Mouse (Mus musculus): ENCODE measurements around the gene Utp6. TPM values are rescaled to one million over a fixed set of nuclear protein-coding genes. Genes with fewer than 3 reads are reported as not detected.
A peak's percentile ranks its signal among the peaks of the same experiment; 100 is the strongest.

Utp6 gene
- polyA plus RNA-seq, 1 experiment = 17.5 TPM

DNA sequence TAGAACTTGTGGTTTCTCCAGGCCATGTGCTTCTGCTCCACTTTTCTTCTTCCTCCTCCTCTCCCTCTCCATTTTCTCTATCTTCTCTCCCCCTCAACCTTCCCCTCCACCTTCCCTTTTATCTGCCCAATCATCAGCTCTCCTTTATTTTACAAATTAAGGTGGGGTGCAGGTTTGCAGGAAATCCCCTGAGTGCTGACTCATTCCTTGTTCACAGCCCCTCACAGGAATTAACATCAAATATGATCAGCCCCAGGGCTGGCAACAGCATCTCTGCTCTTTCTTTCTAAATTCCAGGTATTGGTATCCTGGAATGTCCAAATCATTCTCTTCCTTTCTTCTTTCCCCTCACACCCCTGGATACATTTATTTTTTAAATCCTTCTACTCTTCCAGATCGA, 14.0 kb upstream of the Utp6 start:
- Histone ChIP-seq H3K27me3 (ENCODE audit: control insufficient read depth, insufficient read depth, insufficient read length) (peaks cover 9% of the 10 kb centered on the region), H3ac (ENCODE audit: control insufficient read depth, insufficient read length) (no peak overlapping the region), H3K79me2 (ENCODE audit: control insufficient read depth, insufficient read depth) (no peaks in the 10 kb centered on the region), H3K4me3 (no peak overlapping the region), H3K4me2 (ENCODE audit: low read depth) (no peak overlapping the region), H3K36me3 (ENCODE audit: control insufficient read depth, insufficient read depth) (no peaks in the 10 kb centered on the region)
- TF ChIP-seq POLR2AphosphoS2 (IDR thresholded peaks at IDR 0.05; ENCODE audit: insufficient read length, low read depth) (no peak), POLR2A (IDR thresholded peaks at IDR 0.05; ENCODE audit: insufficient read length, low read depth) (no peak), E2F4 (IDR thresholded peaks at IDR 0.05; ENCODE audit: insufficient read depth) (no peak), MYOD1 (IDR thresholded peaks at IDR 0.05; ENCODE audit: control insufficient read depth in 1 of 3, insufficient read length in 2 of 3, low read depth in 2 of 3) (no peak), SRF (IDR thresholded peaks at IDR 0.05; ENCODE audit: control insufficient read depth, insufficient read length, low read depth) (no peak), MAX (IDR thresholded peaks at IDR 0.05; ENCODE audit: low read depth) (no peak), TCF3 (IDR thresholded peaks at IDR 0.05; ENCODE audit: insufficient read length, low read depth) (no peak), MYOG (IDR thresholded peaks at IDR 0.05; ENCODE audit: control insufficient read depth in 1 of 3, insufficient read depth in 1 of 3, insufficient read length in 2 of 3, low read depth in 2 of 3) (no peak), REST (IDR thresholded peaks at IDR 0.05; ENCODE audit: insufficient read depth, insufficient read length) (no peak), CEBPB (IDR thresholded peaks at IDR 0.05; ENCODE audit: insufficient read depth, poor library complexity, severe bottlenecking) (no peak), TCF12 (IDR thresholded peaks at IDR 0.05; ENCODE audit: insufficient read depth, poor library complexity, severe bottlenecking) (no peak), USF1 (IDR thresholded peaks at IDR 0.05; ENCODE audit: low read depth) (no peak)

DNA sequence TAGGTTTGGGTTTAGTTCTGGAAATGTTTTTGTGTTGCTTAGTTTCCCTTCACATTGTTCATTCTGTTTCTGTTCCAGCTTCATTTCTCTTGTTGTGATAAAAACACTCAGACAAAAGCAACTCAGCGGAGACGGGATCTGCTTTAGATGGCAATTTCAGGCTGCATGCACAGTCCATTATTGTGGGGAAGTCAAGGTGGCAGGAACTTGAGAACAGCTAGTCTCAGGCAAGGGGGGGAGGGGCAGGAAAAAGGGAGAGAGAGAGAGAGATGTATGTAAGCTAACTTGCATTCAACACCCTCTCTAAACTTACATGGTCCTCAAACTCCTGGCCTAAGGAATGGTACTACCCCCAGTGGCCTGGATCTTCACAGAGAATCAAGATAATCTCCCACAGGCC, 13.2 kb upstream of the Utp6 start:
- no peak for TF ChIP-seq E2F4 (IDR thresholded peaks at IDR 0.05; ENCODE audit: insufficient read depth)
- TF ChIP-seq SRF (IDR thresholded peaks at IDR 0.05; ENCODE audit: control insufficient read depth, insufficient read length, low read depth) = no peak
- no peak for TF ChIP-seq MAX (IDR thresholded peaks at IDR 0.05; ENCODE audit: low read depth)
- TF ChIP-seq CEBPB (IDR thresholded peaks at IDR 0.05; ENCODE audit: insufficient read depth, poor library complexity, severe bottlenecking) = no peak
- TF ChIP-seq USF1 (IDR thresholded peaks at IDR 0.05; ENCODE audit: low read depth) = no peak
- no peak for TF ChIP-seq REST (IDR thresholded peaks at IDR 0.05; ENCODE audit: insufficient read depth, insufficient read length)
- no peak for TF ChIP-seq MYOG (IDR thresholded peaks at IDR 0.05; ENCODE audit: control insufficient read depth in 1 of 3, insufficient read depth in 1 of 3, insufficient read length in 2 of 3, low read depth in 2 of 3)
- no peak for TF ChIP-seq TCF12 (IDR thresholded peaks at IDR 0.05; ENCODE audit: insufficient read depth, poor library complexity, severe bottlenecking)
- no peak for TF ChIP-seq TCF3 (IDR thresholded peaks at IDR 0.05; ENCODE audit: insufficient read length, low read depth)
- no peak for TF ChIP-seq POLR2A (IDR thresholded peaks at IDR 0.05; ENCODE audit: insufficient read length, low read depth)
- TF ChIP-seq POLR2AphosphoS2 (IDR thresholded peaks at IDR 0.05; ENCODE audit: insufficient read length, low read depth) = no peak
- no peak for TF ChIP-seq MYOD1 (IDR thresholded peaks at IDR 0.05; ENCODE audit: control insufficient read depth in 1 of 3, insufficient read length in 2 of 3, low read depth in 2 of 3)
- H3ac ChIP-seq (ENCODE audit: control insufficient read depth, insufficient read length) = no peak overlapping the region
- no peaks in the 10 kb centered on the region for H3K36me3 ChIP-seq (ENCODE audit: control insufficient read depth, insufficient read depth)
- H3K27me3 ChIP-seq (ENCODE audit: control insufficient read depth, insufficient read depth, insufficient read length) = peaks cover 9% of the 10 kb centered on the region
- H3K79me2 ChIP-seq (ENCODE audit: control insufficient read depth, insufficient read depth) = no peaks in the 10 kb centered on the region
- no peak overlapping the region for H3K4me3 ChIP-seq
- no peak overlapping the region for H3K4me2 ChIP-seq (ENCODE audit: low read depth)

DNA sequence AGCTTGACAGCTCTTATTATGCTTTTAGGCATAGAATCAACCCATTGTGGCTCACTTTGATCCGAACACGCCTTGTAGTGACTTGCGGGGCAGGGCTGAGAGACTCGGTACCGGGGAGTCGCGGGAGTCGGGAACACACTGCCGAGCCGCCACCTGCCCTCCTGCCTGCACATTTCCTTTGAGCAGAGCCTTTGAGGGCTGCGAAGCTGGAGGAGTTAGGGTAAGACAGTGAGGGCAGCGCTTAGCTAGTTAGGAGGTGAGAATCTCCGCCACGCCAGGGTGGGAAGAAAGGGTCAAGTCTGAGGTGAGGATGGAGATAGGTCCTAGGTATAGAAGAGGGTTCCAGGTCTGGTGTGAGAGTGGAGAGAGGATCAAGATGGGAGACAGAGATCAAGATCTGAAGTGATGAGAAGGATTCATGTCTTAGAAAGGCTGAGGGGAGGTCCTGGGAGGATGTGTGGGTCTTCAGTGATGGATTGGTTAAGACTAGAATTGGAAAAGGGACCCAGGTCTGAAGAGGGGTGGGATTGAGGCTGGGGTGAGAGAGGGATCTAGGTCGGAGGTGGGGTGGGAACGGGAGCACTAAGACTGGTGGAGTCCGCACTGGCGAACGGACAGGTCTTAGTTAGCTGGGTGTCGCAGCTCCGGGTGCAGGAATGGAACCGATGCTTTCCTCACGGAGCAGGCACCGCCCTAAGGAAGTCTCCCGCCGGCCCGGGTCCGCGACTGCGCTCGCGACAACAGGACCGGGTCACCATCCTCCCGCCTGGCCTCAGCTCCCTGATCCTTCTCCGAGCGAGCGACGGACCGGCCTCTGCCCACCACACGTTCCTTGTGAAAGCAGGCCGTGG, 11.7 kb upstream of the Utp6 start:
- no peak overlapping the region for H3K4me3 ChIP-seq
- no peak for TF ChIP-seq E2F4 (IDR thresholded peaks at IDR 0.05; ENCODE audit: insufficient read depth)
- no peak for TF ChIP-seq MYOG (IDR thresholded peaks at IDR 0.05; ENCODE audit: control insufficient read depth in 1 of 3, insufficient read depth in 1 of 3, insufficient read length in 2 of 3, low read depth in 2 of 3)
- no peak for TF ChIP-seq TCF3 (IDR thresholded peaks at IDR 0.05; ENCODE audit: insufficient read length, low read depth)

DNA sequence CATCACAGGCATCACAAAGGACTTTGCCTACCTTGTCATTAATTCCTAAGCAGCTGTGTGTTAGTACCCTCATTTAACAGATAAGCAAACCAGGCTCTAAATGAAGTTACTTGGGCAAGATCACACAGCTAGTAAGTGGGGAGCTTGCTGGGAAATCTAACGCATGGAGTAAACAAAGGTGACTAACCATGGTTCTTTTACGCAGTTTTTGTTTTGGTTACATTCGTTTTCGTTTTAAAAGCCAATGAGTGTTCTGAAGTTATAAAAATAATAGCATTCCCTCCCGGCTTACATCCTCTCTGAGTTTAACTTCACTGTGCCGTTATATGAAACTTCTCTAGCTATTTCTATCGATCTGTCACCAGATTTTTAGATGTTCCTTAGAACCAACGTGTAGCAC, 10.9 kb upstream of the Utp6 start:
- Histone ChIP-seq H3K36me3 (ENCODE audit: control insufficient read depth, insufficient read depth) (no peaks in the 10 kb centered on the region), H3K4me2 (ENCODE audit: low read depth) (no peak overlapping the region), H3K79me2 (ENCODE audit: control insufficient read depth, insufficient read depth) (no peaks in the 10 kb centered on the region), H3K4me3 (no peak overlapping the region), H3ac (ENCODE audit: control insufficient read depth, insufficient read length) (no peak overlapping the region), H3K27me3 (ENCODE audit: control insufficient read depth, insufficient read depth, insufficient read length) (peaks cover 9% of the 10 kb centered on the region)
- TF ChIP-seq POLR2A (IDR thresholded peaks at IDR 0.05; ENCODE audit: insufficient read length, low read depth) = no peak
- TF ChIP-seq CEBPB (IDR thresholded peaks at IDR 0.05; ENCODE audit: insufficient read depth, poor library complexity, severe bottlenecking) = no peak
- TF ChIP-seq USF1 (IDR thresholded peaks at IDR 0.05; ENCODE audit: low read depth) = no peak

More for the DNA sequence above, 11.7 kb upstream of the Utp6 start:
- Histone ChIP-seq H3K4me2 (ENCODE audit: low read depth) (peak overlapping the region; percentile 57), H3K27me3 (ENCODE audit: control insufficient read depth, insufficient read depth, insufficient read length) (peaks cover 9% of the 10 kb centered on the region), H3K79me2 (ENCODE audit: control insufficient read depth, insufficient read depth) (no peaks in the 10 kb centered on the region), H3ac (ENCODE audit: control insufficient read depth, insufficient read length) (no peak overlapping the region), H3K36me3 (ENCODE audit: control insufficient read depth, insufficient read depth) (no peaks in the 10 kb centered on the region)

DNA sequence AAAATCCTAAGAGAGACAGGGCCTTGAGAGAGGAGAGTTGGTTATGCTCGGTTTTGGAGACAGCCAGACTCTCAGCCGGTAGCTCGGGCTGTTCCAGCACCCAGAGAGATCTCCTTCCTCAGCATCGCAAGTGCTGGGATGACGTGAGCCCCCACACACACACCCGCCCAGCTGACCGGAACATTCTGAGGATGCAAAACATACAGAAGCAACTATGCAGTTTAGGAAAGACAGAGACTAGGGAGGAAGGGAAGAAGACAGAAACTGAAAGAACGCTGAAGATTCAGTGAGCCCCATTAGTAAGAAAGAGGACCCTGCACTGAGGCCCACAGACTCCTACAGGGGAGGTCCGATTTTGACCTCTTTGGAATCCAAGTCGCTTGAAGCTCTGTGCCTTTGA, 5.6 kb upstream of the Utp6 start:
- Histone ChIP-seq H3K4me2 (ENCODE audit: low read depth) (no peak overlapping the region), H3K79me2 (ENCODE audit: control insufficient read depth, insufficient read depth) (no peaks in the 10 kb centered on the region), H3ac (ENCODE audit: control insufficient read depth, insufficient read length) (no peak overlapping the region), H3K27me3 (ENCODE audit: control insufficient read depth, insufficient read depth, insufficient read length) (no peaks in the 10 kb centered on the region), H3K36me3 (ENCODE audit: control insufficient read depth, insufficient read depth) (no peaks in the 10 kb centered on the region), H3K4me3 (no peak overlapping the region)
- no peak for TF ChIP-seq USF1 (IDR thresholded peaks at IDR 0.05; ENCODE audit: low read depth)
- TF ChIP-seq MYOD1 (IDR thresholded peaks at IDR 0.05; ENCODE audit: control insufficient read depth in 1 of 3, insufficient read length in 2 of 3, low read depth in 2 of 3) = no peak
- TF ChIP-seq CEBPB (IDR thresholded peaks at IDR 0.05; ENCODE audit: insufficient read depth, poor library complexity, severe bottlenecking) = no peak
- TF ChIP-seq TCF12 (IDR thresholded peaks at IDR 0.05; ENCODE audit: insufficient read depth, poor library complexity, severe bottlenecking) = no peak
- TF ChIP-seq SRF (IDR thresholded peaks at IDR 0.05; ENCODE audit: control insufficient read depth, insufficient read length, low read depth) = no peak

Data from myocyte (in vitro differentiated cells).